Mouse (Mus musculus) erythroblast, embryonic 14.5 days (primary cell): ENCODE results near the gene Ltbr. TPM values are rescaled to one million over a fixed set of nuclear protein-coding genes. Genes with fewer than 3 reads are reported as not detected.
"Not testable (repeated sequence)": the region's sequence is repeated elsewhere in the genome, so short reads cannot be mapped to it uniquely, and the experiment has no call there.

ENCODE experiments used
- H3K27me3 ChIP-seq: 2 replicates; pipeline ENCODE4 v1.6.1; 2012; ENCODE audit warnings: inconsistent platforms; ENCODE audit not compliant: control insufficient read depth
- H3K36me3 ChIP-seq: 2 replicates; pipeline ENCODE4 v1.6.1; 2012; ENCODE audit warnings: mild to moderate bottlenecking, inconsistent platforms; ENCODE audit not compliant: control insufficient read depth
- H3K4me1 ChIP-seq: 2 replicates; pipeline ENCODE4 v1.6.1; 2012; ENCODE audit warnings: inconsistent platforms; ENCODE audit not compliant: control insufficient read depth
- H3K4me3 ChIP-seq: replicated peaks from 2 replicates; pipeline ENCODE3; 2012; ENCODE audit warnings: moderate library complexity, mild to moderate bottlenecking, inconsistent platforms
- H3K9me3 ChIP-seq: 2 replicates; pipeline ENCODE4 v1.6.1; 2012; ENCODE audit warnings: low read length, inconsistent platforms, mixed read lengths; ENCODE audit not compliant: control insufficient read depth
- GATA1 ChIP-seq: IDR thresholded peaks from 2 replicates; pipeline ENCODE4 v1.6.1; 2012; ENCODE audit warnings: low read length, inconsistent platforms, mixed read lengths
- TAL1 ChIP-seq: IDR thresholded peaks from 3 replicates; pipeline ENCODE4 v1.6.1; 2012; ENCODE audit warnings: low read length, inconsistent platforms, mixed read lengths
- polyA plus RNA-seq: library from polyadenylated mRNA; stranded (reverse); fragments of >175 nt; gene quantifications from 2 replicates; pipeline ENCODE4 v1.2.3, GENCODE M21; 2012

Gene Ltbr
- polyA plus RNA-seq, 1 experiment, result 0.20 TPM

- Histone ChIP-seq H3K9me3 (no peaks in the 10 kb centered on the region), H3K4me3 (no peak overlapping the region), H3K4me1 (no peaks in the 10 kb centered on the region), H3K27me3 (no peaks in the 10 kb centered on the region), H3K36me3 (no peaks in the 10 kb centered on the region)
- TF ChIP-seq TAL1 (no peak), GATA1 (no peak)
These were observed 19.6 kb downstream of the Ltbr start for GRCm38 (mm10) chr6:125294049-125294448.

- no peaks in the 10 kb centered on the region for H3K27me3 ChIP-seq
- no peaks in the 10 kb centered on the region for H3K4me1 ChIP-seq
- H3K36me3 ChIP-seq, result no peaks in the 10 kb centered on the region
- no peaks in the 10 kb centered on the region for H3K9me3 ChIP-seq
- TF ChIP-seq GATA1 (no peak), TAL1 (no peak)
- no peak overlapping the region for H3K4me3 ChIP-seq
These were observed 21.4 kb downstream of the Ltbr start for GRCm38 (mm10) chr6:125292256-125292655.

- no peaks in the 10 kb centered on the region for H3K36me3 ChIP-seq
- H3K4me3 ChIP-seq, result no peak overlapping the region
- no peaks in the 10 kb centered on the region for H3K27me3 ChIP-seq
- TF ChIP-seq TAL1 (no peak), GATA1 (no peak)
- H3K4me1 ChIP-seq, result no peaks in the 10 kb centered on the region
- no peaks in the 10 kb centered on the region for H3K9me3 ChIP-seq
These were observed 22.4 kb downstream of the Ltbr start for GRCm38 (mm10) chr6:125291329-125291728.

GRCm38 (mm10) chr6:125288730-125289129 is 25.0 kb downstream of the Ltbr start:
- Histone ChIP-seq H3K4me3 (no peak overlapping the region), H3K36me3 (no peaks in the 10 kb centered on the region), H3K9me3 (no peaks in the 10 kb centered on the region), H3K27me3 (no peaks in the 10 kb centered on the region), H3K4me1 (no peaks in the 10 kb centered on the region)
- TF ChIP-seq GATA1 (no peak), TAL1 (no peak)

GRCm38 (mm10) chr6:125286944-125287343 is 26.7 kb downstream of the Ltbr start:
- TF ChIP-seq GATA1 (no peak), TAL1 (no peak)
- H3K27me3 ChIP-seq, result no peaks in the 10 kb centered on the region
- H3K36me3 ChIP-seq, result no peaks in the 10 kb centered on the region
- H3K9me3 ChIP-seq, result no peaks in the 10 kb centered on the region
- H3K4me1 ChIP-seq, result no peaks in the 10 kb centered on the region
- H3K4me3 ChIP-seq, result no peak overlapping the region

GRCm38 (mm10) chr6:125285890-125286289 is 27.8 kb downstream of the Ltbr start, which contains the start of gene Tuba3a:
Gene Tuba3a, minus strand, starts transcription at chr6:125286042.
- Histone ChIP-seq H3K36me3 (no peaks in the 10 kb centered on the region), H3K4me3 (no peak within 1 kb of the TSS), H3K9me3 (0 out of 2 replicates have a peak, but pooled peaks cover 1% of the 10 kb centered on the region), H3K27me3 (no peaks in the 10 kb centered on the region), H3K4me1 (no peaks in the 10 kb centered on the region)
- TF ChIP-seq TAL1, result no peak
- TF ChIP-seq GATA1, result no peak

- Histone ChIP-seq H3K9me3 (0 out of 2 replicates have a peak, but pooled peaks cover 2% of the 10 kb centered on the region), H3K4me1 (no peaks in the 10 kb centered on the region), H3K36me3 (no peaks in the 10 kb centered on the region), H3K27me3 (no peaks in the 10 kb centered on the region), H3K4me3 (no peak overlapping the region)
- TF ChIP-seq GATA1, result no peak
- no peak for TF ChIP-seq TAL1
These were observed 28.9 kb downstream of the Ltbr start for GRCm38 (mm10) chr6:125284751-125285150.

GRCm38 (mm10) chr6:125284250-125284649 is 29.4 kb downstream of the Ltbr start:
- 0 out of 2 replicates have a peak, but pooled peaks cover 2% of the 10 kb centered on the region for H3K9me3 ChIP-seq
- no peak overlapping the region for H3K4me3 ChIP-seq
- no peaks in the 10 kb centered on the region for H3K4me1 ChIP-seq
- TF ChIP-seq TAL1, result no peak
- TF ChIP-seq GATA1, result no peak
- H3K27me3 ChIP-seq, result no peaks in the 10 kb centered on the region
- no peaks in the 10 kb centered on the region for H3K36me3 ChIP-seq

GRCm38 (mm10) chr6:125282721-125283120 is 31.0 kb downstream of the Ltbr start:
- not testable (repeated sequence) for H3K27me3 ChIP-seq, H3K36me3 ChIP-seq, H3K9me3 ChIP-seq, H3K4me1 ChIP-seq, H3K4me3 ChIP-seq

- Histone ChIP-seq H3K27me3 (no peaks in the 10 kb centered on the region), H3K9me3 (0 out of 2 replicates have a peak, but pooled peaks cover 2% of the 10 kb centered on the region), H3K4me1 (no peaks in the 10 kb centered on the region), H3K4me3 (no peak overlapping the region), H3K36me3 (no peaks in the 10 kb centered on the region)
- TF ChIP-seq GATA1, result no peak
- no peak for TF ChIP-seq TAL1
These were observed 34.0 kb downstream of the Ltbr start for GRCm38 (mm10) chr6:125279729-125280128.
